Comparison of ENCODE assay signal across 8 mouse cellular contexts in the genomic region with DNA sequence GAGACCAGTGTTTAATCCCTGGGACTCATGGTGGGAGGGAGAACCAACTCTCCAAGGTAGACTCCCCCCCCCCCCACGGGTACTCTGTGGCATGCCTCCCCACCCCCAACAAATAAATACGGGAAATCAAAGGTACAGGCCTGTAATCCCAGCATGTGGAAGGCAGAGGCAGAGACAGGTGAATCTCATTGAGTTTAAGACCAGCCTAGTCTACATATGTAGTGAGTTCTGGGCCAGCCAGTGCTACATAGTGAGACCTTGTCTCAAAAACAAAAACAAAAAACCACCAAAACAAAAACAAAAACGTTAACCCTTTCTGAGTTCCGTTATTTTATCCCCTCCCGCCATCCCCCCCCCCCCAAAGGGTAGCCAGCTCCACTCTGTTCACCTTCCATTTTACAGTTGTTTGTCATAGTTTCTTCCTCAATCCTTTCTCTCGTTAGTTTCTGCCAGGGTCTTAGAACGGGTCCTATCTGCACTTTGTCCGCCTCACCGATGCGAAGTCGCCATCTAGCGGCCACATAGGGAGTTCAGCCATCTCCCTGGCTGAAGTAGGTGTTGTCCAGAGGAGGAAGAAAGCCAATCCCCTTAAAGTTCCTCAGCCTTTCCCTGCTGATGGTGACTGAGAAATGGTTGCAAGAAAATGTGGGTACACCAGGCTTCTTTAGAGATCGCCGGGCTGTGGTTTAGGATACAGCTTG. TPM values are rescaled to one million over a fixed set of nuclear protein-coding genes. Genes with fewer than 3 reads are reported as not detected.
DNase-seq lines count a peak whose midpoint lies in the region; ATAC-seq and TF ChIP-seq lines count a peak whose summit lies in the region.

No protein-coding gene starts in this region.

- DNase-seq in 416B (ENCODE audit: low read depth), result peak; percentile 84
- peak; percentile 91 for DNase-seq in adrenal gland, postnatal 14 days
- DNase-seq in embryonic facial prominence, embryonic 11.5 days (ENCODE audit: low spot score), result peak; percentile 89
- peak; percentile 78 for DNase-seq in heart, adult 8-10 months (ENCODE audit: low spot score)
- DNase-seq in kidney, adult 2 months, result peak; percentile 87
- peak; percentile 87 for DNase-seq in limb, embryonic 11.5 days (ENCODE audit: low spot score)
- DNase-seq in spleen, postnatal 14 days (ENCODE audit: low spot score in 2 of 2), result peak; percentile 57 to 76

- 0 out of 2 replicates have a peak, but pooled peaks have one; percentile 32 for ATAC-seq in embryonic facial prominence, embryonic 11.5 days (replicated peaks; ENCODE audit: insufficient number of reproducible peaks, low FRiP score, low TSS enrichment, low read depth)
- no peak for ATAC-seq in limb, embryonic 11.5 days (ENCODE audit: insufficient number of reproducible peaks, low FRiP score, low TSS enrichment, low read depth)
- ATAC-seq in midbrain, embryonic 16.5 days, result peak; percentile 66

- H3K9me3 ChIP-seq in embryonic facial prominence, embryonic 11.5 days (replicated peaks; ENCODE audit: control insufficient read depth, low read length), result no peaks in the 10 kb centered on the region
- no peaks in the 10 kb centered on the region for H3K9me3 ChIP-seq in limb, embryonic 11.5 days (ENCODE audit: control insufficient read depth, low read length)
- H3K9me3 ChIP-seq in midbrain, embryonic 16.5 days (replicated peaks; ENCODE audit: control insufficient read depth, low read length, poor library complexity, severe bottlenecking), result no peaks in the 10 kb centered on the region

- 14% methylated on average over 14 of the region's 14 CpGs for WGBS in embryonic facial prominence, embryonic 11.5 days
- 15% methylated on average over 14 of the region's 14 CpGs for WGBS in kidney, adult 2 months
- 13% methylated on average over 14 of the region's 14 CpGs for WGBS in limb, embryonic 11.5 days
- 12% methylated on average over 14 of the region's 14 CpGs for WGBS in midbrain, embryonic 16.5 days

- H3K36me3 ChIP-seq in embryonic facial prominence, embryonic 11.5 days (replicated peaks; ENCODE audit: control insufficient read depth, insufficient read depth, low read depth, low read length), result no peaks in the 10 kb centered on the region
- H3K36me3 ChIP-seq in kidney, adult 2 months (ENCODE audit: control insufficient read depth, insufficient read depth, low read length), result no peaks in the 10 kb centered on the region
- H3K36me3 ChIP-seq in limb, embryonic 11.5 days (ENCODE audit: control insufficient read depth, insufficient read depth, low read length), result no peaks in the 10 kb centered on the region
- no peaks in the 10 kb centered on the region for H3K36me3 ChIP-seq in midbrain, embryonic 16.5 days (ENCODE audit: control insufficient read depth, insufficient read depth, low read length)

- TF ChIP-seq CTCF in kidney, adult 2 months (conservative IDR thresholded peaks at IDR 0.05; ENCODE audit: insufficient read depth, insufficient read length, low read depth, low read length), result peak; percentile 97; the same call in 1 of the 2 replicates

- no peak overlapping the region for H3K4me3 ChIP-seq in embryonic facial prominence, embryonic 11.5 days (ENCODE audit: low read depth, low read length)
- no peak overlapping the region for H3K4me3 ChIP-seq in kidney, adult 2 months (ENCODE audit: insufficient read depth, low read depth, low read length)
- no peak overlapping the region for H3K4me3 ChIP-seq in limb, embryonic 11.5 days (ENCODE audit: low read depth, low read length)
- H3K4me3 ChIP-seq in midbrain, embryonic 16.5 days (ENCODE audit: low read depth, low read length), result no peak overlapping the region

- no peaks in the 10 kb centered on the region for H3K27me3 ChIP-seq in embryonic facial prominence, embryonic 11.5 days (ENCODE audit: control insufficient read depth, insufficient read depth, low read length)
- no peaks in the 10 kb centered on the region for H3K27me3 ChIP-seq in kidney, adult 2 months (replicated peaks; ENCODE audit: control insufficient read depth, insufficient read depth, low read length)
- no peaks in the 10 kb centered on the region for H3K27me3 ChIP-seq in limb, embryonic 11.5 days (ENCODE audit: control insufficient read depth, insufficient read depth, low read length)
- H3K27me3 ChIP-seq in midbrain, embryonic 16.5 days (ENCODE audit: control insufficient read depth, insufficient read depth, low read depth, low read length), result no peaks in the 10 kb centered on the region

- TF ChIP-seq POLR2A in kidney, adult 2 months (IDR thresholded peaks at IDR 0.05; ENCODE audit: low read depth, low read length), result no peak

- no peak overlapping the region for H3K27ac ChIP-seq in embryonic facial prominence, embryonic 11.5 days (replicated peaks; ENCODE audit: low read depth, low read length)
- no peak overlapping the region for H3K27ac ChIP-seq in kidney, adult 2 months (ENCODE audit: insufficient read depth, low read depth, low read length)
- no peak overlapping the region for H3K27ac ChIP-seq in limb, embryonic 11.5 days (replicated peaks; ENCODE audit: low read depth, low read length)
- H3K27ac ChIP-seq in midbrain, embryonic 16.5 days (ENCODE audit: low read length), result no peak overlapping the region

- H3K9ac ChIP-seq in embryonic facial prominence, embryonic 11.5 days (replicated peaks; ENCODE audit: low read length), result no peak overlapping the region
- H3K9ac ChIP-seq in limb, embryonic 11.5 days (ENCODE audit: low read length), result no peak overlapping the region
- no peak overlapping the region for H3K9ac ChIP-seq in midbrain, embryonic 16.5 days (ENCODE audit: low read depth, low read length)

- H3K4me1 ChIP-seq in embryonic facial prominence, embryonic 11.5 days (ENCODE audit: control insufficient read depth, insufficient read depth, low read length), result no peaks in the 10 kb centered on the region; the same call in 1 of the 2 replicates
- H3K4me1 ChIP-seq in kidney, adult 2 months (ENCODE audit: control insufficient read depth, insufficient read depth, low read length), result peaks cover 33% of the 10 kb centered on the region
- peaks cover 9% of the 10 kb centered on the region for H3K4me1 ChIP-seq in limb, embryonic 11.5 days (ENCODE audit: control insufficient read depth, insufficient read depth, low read length)
- H3K4me1 ChIP-seq in midbrain, embryonic 16.5 days (ENCODE audit: control insufficient read depth, insufficient read depth, low read length), result peaks cover 15% of the 10 kb centered on the region

- H3K4me2 ChIP-seq in embryonic facial prominence, embryonic 11.5 days (ENCODE audit: low read depth, low read length), result no peak overlapping the region
- no peak overlapping the region for H3K4me2 ChIP-seq in limb, embryonic 11.5 days (ENCODE audit: low read depth, severe bottlenecking)
- no peak overlapping the region for H3K4me2 ChIP-seq in midbrain, embryonic 16.5 days (ENCODE audit: low read length)

RNA-seq across cellular contexts. Expression of a gene that starts 9.1 kb away (rescaled TPM):
- total RNA-seq in adrenal gland, postnatal 14 days (2021), result 79.5 and 83.6 TPM in 2 replicates
- 19.4 and 20.2 TPM in 2 replicates for polyA plus RNA-seq in embryonic facial prominence, embryonic 11.5 days (2014; fragmentation: Nextera tagmentation; extraction: Ambion mirVana)
- 10 to 100 TPM; 10.3 to 17.3 (median 14.4) TPM for total RNA-seq in heart, adult 8-10 months (2022)
- 26.2 and 29.2 TPM in 2 replicates for polyA plus RNA-seq in kidney, adult 2 months (2012; rRNA removed)
- polyA plus RNA-seq in limb, embryonic 11.5 days (2014; fragmentation: Nextera tagmentation; extraction: Ambion mirVana), result 27.8 and 29.9 TPM in 2 replicates
- 21.5 and 23.3 TPM in 2 replicates for polyA plus RNA-seq in midbrain, embryonic 16.5 days (2015; fragmentation: Nextera tagmentation; extraction: Ambion mirVana)
